Mouse (Mus musculus) MEL (cell line): ENCODE data around the gene Nav1.

Experiments used
- ETS1 ChIP-seq: IDR thresholded peaks from 2 replicates; pipeline ENCODE4 v1.6.1; 2012; ENCODE audit warnings: low read depth, mild to moderate bottlenecking, inconsistent platforms, low read length, improper control_type of control experiment, moderate library complexity
- SMC3 ChIP-seq: IDR thresholded peaks from 2 replicates; pipeline ENCODE4 v1.6.1; 2011; ENCODE audit warnings: low read depth, low read length, improper control_type of control experiment

DNA sequence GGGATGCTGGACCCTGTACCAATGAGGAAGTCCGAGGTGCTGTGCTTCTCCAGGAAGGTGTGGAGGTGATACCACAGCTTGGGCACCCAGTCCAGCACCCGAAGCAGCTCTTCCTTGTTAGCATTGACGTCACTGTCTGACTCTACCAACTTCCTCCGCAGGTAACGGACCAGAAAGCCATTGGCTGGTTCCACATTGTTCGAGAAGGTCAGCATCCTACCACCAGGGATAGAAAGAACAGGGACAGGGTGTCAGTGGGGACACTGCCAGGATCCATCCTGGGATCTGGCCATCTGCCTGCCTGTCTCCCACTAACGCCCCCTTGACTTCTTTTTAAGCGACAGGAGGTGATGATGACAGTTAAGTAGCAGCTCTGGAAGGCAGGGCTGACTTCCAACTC lies 157.2 kb downstream of the Nav1 start:
- TF ChIP-seq SMC3 = no peak
- no peak for TF ChIP-seq ETS1
